Mouse (Mus musculus) lung, adult 2 months (tissue): Measurements from ENCODE around the gene Sprr1a.

Experiments used
- CTCF ChIP-seq: fragments of 200-500 bp; IDR thresholded peaks from 2 replicates; pipeline ENCODE4 v1.5.1; 2011; ENCODE audit warnings: mild to moderate bottlenecking, low read length, control low read depth; ENCODE audit not compliant: insufficient read depth
- POLR2A ChIP-seq: fragments of 200-500 bp; IDR thresholded peaks from 2 replicates; pipeline ENCODE4 v1.6.1; 2011; ENCODE audit warnings: low read depth, mild to moderate bottlenecking, control low read depth, low read length, borderline replicate concordance; ENCODE audit errors: extremely low read depth

DNA sequence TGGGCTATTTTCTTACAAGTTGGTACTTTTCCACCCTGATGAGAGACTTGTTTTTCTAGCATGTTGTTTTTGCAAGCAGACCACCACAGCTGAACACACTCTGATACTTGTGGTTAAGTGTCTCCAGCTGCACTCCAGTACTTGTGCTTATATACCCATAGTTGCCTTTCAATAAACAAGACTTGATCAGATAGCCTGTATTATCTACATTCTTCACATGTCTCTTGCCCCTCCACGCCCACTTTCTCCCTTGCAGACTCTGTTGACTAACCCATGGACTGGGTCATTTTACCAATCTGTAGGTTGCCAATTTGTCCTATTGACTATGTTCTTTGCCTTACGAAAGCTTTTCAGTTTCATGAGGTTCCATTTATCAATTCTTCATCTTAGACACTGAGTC, 15.6 kb downstream of the Sprr1a start:
- TF ChIP-seq POLR2A = no peak
- no peak for TF ChIP-seq CTCF
